Mouse (Mus musculus): ENCODE data around the gene Sema4g.

Gene Sema4g

DNA sequence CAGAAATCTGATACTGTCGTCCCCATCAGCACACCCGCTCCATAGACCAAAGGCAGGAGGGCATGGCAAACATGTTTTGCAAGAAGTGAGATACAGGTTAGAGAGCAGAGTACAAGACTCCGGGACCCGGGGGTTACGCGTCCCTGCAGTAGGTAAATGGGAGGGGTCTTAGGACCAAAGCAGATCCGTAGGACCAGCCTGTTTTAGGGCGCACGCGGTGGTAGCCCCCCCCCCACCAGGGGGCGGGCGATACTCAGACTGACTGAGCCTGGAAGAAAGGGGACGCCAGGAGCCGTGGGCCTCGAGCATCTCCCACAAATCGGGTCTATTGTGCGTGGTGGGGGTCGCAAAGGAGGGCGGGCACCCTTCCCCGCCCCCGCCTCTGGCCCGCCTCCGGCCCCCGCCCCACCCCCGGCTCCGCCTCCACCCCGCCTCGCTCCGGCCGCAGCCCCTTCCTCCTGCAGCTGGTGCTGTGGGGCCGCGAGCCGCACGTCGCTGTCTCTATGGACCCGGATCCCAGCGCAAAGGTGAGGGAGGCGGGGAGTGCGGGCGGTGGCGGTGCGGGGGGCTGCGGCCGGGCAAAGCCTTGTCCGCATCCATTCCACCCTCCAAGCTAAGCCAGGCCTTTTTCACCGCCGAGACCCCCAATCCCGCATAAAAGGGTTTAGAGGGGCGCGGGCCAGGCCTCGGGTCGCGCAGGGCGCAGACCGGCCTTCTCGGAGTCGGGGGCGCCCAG, at the start of gene Sema4g:
Gene Sema4g, plus strand, starts transcription at position 271 of the 736 bp plus-strand sequence.
- DNase-seq, result peak; percentile 48

DNA sequence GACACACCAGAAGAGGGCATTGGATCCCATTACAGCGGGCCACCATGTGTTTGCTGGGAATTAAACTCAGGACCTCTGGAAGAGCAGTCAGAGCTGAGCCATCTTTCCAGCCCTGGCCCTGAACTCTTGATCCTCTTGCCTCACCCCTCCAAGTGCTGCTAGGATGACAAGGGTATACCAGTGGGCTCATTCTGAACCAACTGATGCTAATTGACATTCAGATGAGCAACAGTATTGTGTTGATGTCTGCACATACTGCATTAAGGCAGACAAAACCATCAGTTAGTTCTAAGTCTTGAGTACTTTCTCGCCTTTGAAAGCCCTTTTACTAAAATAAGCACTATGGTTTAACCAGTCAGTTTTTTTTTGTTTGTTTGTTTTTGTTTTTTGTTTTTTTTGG, 29.3 kb upstream of the Sema4g start:
- DNase-seq, result no peak

DNA sequence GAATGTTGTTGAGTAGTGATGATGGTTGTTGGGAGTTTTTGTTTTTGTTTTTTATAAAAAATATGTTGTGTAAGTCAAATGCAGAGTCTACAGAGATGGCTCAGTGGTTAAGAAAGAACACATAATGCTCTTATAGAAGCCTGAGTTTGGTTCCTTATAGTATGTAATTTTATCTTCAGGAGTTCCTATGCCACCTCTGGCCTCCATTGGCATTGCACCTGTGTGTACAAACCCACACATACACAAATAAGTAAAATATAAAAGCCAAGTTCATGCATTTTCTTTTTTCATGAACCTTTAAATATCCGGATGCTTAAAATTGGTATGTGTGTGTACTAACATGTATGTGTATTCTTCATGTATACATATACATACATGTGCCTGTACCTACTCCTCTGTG, 22.9 kb upstream of the Sema4g start:
- no peak for DNase-seq

DNA sequence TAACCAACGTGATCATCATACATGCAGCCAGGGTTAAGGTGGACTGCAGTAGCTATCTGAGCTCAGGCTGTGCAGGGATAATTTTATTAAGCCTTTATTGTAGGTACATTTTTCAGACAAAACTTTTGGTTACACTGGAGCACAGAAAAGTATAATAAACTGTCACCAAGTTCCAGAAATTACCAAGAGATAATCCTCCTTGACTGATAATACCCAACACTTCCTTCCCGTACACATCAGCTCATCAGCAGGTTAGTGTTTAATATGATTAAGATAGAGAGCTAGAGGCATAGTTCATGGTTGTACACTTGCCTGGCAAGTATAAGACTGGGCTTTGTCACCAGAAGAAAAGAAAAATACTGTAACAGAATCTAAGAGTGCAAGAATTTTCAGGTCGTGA, 20.6 kb upstream of the Sema4g start:
- no peak for DNase-seq

DNA sequence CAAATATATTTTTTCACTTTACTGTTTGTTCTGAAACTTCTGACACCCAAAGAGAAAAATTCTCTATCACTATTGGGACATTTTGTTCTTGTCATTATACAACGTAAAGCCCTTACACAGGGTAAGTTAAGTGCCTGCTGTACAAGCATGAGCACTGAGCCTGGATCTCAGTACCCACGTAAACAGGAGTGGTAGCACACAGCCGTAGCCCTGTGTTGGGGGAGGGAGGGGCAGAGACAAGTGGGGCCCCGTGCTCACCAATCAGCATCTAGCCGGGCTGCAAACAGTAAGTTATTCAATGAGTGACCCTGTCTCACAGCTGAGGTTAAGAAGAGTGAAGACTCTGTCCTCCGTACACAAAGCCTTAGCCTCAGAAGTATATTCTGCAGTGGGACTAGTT, 12.3 kb upstream of the Sema4g start:
- DNase-seq, result no peak

DNA sequence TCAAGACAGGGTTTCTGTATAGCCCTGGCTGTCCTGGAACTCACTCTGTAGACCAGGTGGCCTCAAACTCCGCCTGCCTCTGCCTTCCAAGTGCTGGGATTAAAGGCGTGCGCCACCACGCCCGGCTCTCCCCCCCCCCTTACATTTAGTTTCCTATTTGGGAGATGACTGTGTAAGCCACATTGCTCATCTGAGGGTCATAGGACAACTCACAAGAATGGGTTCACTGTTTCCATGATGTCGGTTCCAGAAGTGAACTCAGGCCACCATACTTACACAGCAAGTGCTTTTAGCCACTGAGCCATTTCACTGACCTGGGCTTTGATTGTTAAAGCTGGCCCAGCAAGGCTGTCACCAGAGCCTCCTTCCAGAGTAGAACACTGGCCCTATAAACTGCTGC, 11.8 kb upstream of the Sema4g start:
- no peak for DNase-seq

DNA sequence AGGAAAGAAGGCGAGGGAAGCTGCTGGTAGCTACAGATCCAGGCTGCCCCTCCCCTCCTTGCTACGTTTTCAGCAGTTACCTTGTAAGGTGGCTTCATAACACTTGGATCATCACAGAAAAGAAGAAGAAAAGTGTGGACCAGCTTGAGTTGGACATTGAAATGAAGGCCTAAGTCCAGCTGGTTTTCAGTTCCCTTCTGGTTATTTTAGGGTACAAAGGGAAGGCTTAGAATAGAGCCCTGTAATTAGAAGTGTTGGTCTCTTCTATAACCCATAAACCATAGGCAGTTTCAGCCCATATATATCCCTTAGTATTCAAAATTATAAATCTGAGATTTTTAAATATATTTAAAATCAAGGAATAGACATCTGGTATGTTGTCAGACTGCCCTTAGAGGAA, 8.1 kb upstream of the Sema4g start:
- no peak for DNase-seq

DNA sequence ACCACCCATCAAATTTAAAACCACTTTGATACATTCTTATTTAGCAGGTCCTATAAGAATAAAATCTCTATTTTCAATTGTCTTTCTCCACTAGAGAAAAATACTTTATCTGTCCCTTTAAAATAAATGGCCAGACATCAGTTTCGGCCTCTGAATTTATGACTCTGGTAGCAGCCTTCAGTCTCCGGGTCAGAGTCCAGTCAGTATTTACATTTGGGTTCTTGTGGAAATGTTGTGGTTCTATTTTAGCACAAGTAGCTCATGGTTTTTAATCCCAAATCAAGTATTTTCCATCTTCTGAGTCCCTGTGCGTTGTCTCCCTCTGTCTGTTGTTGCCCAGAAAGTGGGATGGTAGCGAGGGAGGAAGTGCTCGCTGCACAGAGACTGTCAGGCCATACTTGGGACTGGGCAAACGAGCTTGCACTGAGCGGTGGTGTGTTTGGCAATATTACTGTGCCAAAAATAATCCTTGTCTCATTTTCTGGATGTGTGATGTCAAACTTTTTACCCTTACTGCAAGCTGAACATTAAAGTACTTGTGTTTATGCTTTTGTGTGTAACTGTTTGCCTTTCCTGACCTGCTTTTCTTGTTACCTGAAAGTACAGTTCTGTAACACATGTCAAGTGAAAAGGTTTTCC, 6.3 kb upstream of the Sema4g start:
- no peak for DNase-seq

DNA sequence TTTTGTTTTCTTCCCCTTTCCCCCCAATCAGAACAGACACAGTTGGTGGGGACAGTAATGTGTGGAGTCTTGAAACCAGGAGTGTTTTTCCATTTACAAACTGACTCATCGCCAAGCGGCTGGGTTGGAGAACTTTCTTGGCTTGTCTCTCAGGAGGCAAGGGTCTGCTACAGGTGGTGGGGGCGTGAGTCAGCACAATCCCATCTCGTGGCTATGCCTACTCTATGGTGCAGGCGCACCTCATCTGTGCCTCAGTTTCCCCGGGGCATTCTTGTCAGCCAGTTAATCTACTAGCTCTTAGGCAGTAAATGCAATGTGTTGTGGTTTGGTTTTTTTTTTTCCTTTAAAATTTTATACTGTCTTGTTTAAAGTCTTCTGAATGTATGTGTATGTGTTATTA, 5.5 kb upstream of the Sema4g start:
- DNase-seq, result no peak

DNA sequence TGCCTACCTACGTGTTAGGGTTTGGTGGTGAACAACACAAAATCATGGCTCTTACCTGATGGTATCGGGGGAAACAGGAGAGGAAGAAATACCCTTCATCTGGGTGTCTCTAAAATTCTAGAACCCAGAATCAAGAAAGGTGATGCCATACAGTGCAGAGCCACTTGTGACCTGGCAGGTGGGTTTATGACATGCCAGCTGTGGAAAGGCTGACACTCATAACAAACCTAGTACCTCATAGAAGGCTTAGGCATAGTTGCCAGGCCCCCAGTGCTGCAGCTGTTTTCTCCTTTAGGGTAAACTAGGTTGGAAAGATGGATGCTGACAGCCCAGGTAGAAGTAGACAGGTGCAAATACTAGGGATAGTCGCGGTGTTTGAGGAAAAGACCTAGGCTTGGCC, 4.5 kb upstream of the Sema4g start:
- no peak for DNase-seq

DNA sequence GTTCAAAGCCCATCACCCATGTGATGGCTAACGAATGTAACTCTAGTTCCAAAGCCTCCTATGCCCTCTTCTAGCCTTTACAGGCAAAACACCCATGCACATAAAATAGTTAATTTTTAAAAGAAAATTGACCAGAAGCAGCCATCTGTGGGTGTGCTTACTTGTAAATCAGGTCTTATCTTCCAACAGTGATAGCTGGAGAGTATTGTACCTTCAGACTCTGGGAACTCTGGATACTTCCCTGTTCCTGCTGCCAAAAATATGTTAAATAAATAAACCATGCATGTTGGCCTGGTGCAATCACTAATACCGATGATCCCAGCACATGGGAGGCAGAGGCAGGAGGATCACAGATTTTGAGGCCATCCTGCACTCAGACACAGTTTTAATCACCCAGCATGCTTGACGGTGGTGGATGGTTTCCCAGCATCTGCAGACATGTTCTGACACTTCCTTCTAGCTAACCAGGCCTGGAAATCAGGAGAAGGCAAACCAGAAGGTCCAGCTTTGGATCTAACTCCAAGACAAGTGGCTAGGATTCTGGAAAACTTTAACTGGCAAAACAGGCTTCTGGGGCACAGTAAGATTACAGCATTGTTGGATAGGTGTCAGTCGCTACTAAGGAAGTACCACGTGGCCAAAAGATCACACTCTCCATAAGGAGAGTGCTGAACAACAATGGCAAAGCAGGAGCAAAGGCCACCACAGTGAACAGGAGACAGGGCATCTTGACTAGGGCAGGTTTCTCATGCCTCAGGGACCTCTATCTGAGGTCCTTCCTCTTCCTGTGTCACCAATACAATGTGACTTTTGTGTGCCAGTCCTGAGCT, 3.5 kb upstream of the Sema4g start:
- DNase-seq, result no peak

DNA sequence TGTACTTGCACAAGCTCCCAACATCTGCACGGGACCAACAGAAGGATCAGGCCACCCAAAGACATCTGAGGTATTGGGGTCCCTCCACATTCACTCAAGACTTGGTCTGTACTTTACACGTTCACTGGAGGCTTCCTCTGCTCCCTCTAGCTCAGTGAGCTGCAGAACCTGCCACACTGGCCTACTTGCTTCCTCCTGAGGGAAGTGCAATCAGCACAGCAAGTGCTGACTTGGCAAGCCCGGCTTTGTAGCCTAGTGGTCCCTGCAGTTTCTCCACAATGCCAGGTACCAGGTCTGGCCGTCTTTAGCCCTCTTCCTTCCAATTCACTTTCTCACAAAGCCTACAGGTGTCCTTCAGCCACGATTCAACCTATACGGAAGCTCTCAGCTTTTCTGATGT, 1.9 kb upstream of the Sema4g start:
- DNase-seq, result no peak

DNA sequence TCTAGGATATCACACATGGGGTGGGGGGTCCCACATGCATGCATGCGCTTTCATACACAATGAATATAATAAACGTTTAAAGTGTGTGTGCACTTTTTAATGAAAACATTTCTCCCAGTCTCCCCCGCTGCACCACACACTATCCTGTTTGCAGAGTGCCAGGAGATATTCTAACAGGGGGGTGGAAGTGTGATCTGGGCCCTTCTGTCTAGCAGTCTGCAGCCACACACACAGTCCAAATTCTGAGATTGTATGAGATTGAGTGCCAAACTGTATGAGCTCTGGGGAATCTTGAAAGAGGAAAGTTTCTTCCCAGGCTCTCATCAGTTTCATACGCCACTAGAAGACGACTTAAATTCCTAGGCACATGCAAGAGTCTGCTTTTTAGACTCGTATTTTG, 1.1 kb upstream of the Sema4g start:
- no peak for DNase-seq

DNA sequence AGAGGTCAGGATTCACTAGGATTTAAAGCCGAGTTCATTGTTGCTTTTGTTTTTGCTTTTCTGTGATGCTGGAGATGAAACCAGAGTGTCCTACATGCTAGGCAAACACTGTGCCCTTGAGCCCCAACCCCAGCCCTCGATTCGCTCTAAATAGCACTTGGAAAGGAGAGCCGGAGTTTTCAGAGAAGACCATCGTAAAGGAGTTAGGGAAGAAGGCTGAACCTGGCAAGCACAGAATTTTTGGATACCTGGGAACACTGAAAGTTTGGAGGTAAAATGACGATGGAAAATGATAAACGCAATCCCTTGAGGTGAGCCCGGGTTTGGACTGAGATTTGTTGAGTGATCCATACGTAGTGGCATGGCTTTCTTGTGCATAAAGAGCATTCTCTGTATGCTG, 580 bp upstream of the Sema4g start:
- DNase-seq, result no peak

DNA sequence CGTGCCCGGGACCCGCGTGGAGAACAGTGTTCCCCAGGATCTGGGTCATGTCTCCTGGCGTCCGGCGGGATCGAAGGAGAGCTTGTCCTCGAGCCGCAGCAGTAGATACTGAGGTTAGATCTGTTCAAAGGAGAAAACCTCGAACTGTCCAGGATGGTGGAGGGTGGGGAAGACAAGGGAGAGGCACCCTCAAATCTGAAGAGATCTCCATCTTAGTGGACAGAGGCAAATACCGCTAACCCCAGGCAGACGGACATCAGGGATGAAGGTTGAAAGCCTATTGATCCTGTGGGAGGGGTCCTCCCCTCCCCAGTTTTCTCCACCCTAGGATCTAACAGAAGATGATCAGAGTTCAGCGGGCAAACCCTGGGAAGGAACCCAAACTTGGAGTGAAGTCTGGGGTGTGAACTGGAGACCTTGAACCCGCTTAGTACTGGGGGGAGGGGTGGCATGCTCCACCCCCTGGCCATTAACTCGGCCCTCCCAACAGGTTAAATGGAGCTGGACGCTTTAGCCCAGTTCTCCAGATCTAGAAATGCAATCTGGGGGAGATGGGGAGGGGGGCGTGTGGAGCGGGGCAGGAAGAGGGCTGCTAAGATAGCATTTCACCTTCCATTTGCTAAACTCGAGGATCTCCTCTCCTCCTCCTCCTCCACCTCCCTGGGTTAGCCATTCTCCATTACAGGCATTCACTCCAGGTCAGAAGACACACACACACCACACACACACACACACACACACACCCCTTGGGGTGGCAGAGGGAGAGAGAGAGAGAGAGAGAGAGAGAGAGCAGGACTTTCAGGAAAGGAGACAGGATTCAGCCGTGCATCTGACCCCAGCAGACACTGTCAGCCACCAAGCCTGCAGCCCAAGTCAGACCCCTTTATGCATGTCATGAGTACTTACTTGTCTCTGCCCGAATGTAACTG, 930 bp downstream of the Sema4g start:
- peak; percentile 77 for DNase-seq

DNA sequence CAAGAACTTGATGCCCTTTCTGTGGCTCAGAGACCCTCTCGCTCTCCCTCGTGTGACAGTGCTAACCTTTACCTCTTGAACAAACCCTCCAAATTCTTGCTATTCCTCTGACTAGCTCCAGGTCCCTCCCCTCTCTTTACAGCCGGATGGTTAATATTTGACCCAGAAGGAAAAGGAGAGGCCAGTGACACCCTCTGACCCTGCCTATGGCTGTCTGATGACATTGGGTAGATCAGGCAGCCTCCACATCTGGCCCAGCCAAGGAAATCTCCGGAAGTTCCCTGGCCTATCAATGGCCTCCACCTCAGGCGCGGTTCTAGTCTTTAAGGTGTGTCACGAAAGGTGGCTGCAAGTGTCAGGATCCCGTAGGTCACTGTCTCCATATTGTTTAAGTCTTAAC, 2.1 kb downstream of the Sema4g start:
- DNase-seq, result peak; percentile 29

DNA sequence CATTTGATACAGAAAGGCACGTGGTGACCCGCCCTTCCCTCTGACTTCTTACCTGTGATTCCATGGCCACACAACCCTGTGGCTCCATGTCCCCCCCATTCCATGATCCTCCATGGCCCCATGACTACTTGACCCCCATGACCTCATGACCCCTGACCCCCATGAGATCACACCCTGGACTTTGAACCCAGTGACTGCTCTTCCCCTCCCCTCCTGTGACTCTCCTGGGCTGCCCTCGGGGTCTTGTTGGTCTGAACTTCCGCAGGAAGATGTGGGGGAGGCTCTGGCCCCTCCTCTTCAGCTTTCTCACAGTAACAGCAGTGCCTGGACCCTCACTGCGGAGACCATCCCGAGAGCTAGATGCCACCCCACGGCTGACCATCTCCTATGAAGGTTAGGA, 3.3 kb downstream of the Sema4g start:
- no peak for DNase-seq

DNA sequence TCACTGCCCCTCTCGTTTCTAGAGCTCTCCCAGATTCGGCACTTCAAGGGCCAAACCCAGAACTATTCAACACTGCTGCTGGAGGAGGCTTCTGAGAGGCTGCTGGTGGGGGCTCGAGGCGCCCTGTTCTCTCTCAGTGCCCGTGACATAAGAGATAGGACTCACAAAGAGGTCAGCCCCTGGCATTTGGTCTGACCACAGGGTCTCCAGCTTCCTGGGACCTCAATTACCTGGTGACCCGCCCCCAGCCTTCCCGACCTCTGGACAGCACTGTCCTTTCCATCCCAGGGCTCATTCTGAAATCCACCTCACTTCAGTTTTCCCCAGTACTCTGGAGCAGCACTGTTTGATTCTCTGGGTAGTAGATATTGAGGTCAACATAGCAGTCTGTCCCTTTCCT, 3.8 kb downstream of the Sema4g start:
- no peak for DNase-seq

DNA sequence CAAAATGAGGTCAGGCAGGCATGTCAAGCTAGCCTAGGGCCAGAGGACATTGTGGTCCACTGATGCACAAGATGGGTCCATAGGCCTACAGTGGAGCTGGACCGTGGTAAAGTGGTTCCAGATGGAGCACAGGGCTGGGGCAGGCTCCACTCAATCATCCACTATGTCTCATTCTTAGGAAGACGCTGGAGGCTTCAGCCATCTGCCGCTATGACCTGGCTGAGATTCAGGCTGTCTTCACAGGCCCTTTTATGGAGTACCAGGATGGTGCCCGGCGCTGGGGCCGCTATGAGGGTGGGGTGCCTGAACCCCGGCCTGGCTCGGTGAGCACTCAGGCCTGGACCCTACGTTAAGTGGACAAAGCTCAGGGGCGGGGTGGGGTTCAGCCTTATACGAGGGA, 8.9 kb downstream of the Sema4g start:
- DNase-seq, result no peak

DNA sequence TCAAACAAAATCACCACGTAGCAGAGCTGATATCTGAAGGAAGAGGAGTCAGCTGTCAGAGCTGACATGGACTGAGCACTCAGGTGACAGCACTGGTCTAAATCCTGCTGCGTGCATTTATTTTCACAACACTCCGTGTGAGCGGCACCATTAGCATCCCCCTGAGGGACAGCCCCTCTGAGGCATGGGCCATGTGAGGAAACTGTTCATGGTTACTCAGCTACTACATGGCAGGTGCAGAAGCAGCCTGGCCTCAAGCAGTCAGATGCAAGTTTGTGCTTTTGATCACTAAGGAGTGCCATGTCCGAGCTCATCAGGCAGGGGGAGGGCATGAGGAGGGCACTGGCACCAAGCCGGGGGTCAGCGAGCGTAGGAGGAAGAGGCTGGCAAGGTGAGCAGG, 10.7 kb downstream of the Sema4g start:
- DNase-seq, result no peak

DNA sequence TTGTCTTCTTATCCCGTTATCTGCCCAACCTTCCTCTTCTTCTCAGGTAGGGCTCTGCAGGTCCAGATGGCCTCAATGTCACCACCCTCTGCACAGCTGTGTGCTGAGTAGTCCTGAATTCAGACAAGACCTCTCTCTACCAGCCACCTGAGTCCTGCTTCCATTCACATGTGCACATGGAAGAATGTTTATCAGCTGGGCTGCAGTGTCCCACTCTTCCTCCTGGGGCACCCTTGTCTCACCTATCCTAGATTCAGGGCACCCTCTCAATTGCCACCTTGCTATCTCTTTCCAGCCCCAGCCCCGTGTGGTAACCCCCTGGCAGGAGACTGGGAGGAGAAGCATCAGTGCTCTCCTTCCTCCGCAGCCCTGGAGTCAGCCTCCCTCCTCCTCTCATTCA, 13.4 kb downstream of the Sema4g start:
- no peak for DNase-seq

DNA sequence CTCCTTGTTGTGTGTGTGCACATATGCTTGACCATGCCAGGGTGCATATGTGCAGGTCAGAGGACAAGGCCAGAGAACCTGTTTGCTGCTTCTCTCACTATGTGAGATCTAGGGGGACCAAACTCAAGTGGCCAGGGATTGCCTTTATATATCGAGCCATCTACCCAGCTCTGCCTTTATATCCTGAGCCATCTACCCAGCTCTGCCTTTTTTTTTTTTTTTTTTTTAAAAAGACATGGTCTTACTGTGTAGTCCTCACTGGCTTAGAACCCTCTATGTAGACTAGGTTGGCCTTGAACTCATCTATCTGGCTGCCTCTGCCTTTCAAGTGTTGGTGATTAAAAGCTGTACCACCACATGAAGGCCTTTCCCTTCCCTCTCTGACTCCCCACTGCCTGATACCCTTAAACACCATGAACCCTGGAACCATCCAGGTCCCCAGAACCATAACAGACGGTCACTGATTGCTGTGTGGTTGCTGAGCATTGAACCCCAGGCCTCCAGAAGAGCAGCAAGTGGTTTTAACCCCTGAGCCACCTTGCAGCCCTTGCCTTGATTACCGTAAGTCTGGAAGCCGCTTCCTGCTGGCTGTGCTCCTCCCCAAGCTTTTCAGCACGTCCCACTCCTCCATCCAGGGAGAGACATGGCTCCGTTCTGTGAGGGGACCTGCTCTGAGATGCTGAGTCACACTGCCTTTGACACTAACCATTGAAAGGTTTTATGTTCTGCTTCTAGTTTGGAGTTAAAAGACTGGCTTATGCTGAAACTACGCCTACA, 15.0 kb downstream of the Sema4g start:
- DNase-seq, result no peak
